Mouse (Mus musculus) embryonic fibroblast, embryonic 13.5 days (primary cell): ENCODE measurements around the gene Hs3st2.

ENCODE experiments used
- CTCF ChIP-seq: IDR thresholded peaks from 2 replicates; pipeline ENCODE4 v1.5.1; 2011; ENCODE audit warnings: mild to moderate bottlenecking, control low read depth, low read length, moderate library complexity, borderline replicate concordance; ENCODE audit not compliant: insufficient read depth
- POLR2A ChIP-seq: IDR thresholded peaks from 2 replicates; pipeline ENCODE4 v1.6.1; 2011; ENCODE audit warnings: low read depth, mild to moderate bottlenecking, control low read depth, low read length, moderate library complexity

DNA sequence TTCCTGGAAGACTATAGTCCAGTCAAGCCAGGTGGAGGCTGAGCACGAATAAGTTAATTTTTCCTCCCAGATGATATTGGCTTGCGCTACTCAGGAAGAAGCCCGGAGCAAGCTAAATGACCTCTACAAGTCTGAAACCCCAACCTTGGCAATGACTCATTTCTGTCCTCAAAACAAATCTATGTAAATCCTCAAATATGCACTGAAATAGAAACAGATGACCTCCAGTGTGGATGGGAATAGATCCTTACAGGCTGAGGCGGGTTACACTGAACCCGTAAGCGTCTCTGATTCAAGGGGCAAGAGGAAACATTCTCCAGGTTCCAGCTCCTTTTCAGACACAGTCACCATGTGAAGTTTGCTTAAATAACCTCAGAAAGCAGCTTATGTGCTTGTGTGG lies 24.5 kb upstream of the Hs3st2 start:
- TF ChIP-seq CTCF, result no peak
- TF ChIP-seq POLR2A, result no peak
